Mouse (Mus musculus): ENCODE data around the gene Spata48.

Gene Spata48

GRCm38 (mm10) chr11:11545948-11546347 is 84.1 kb downstream of the Spata48 start:
- no peak for DNase-seq

GRCm38 (mm10) chr11:11546903-11547511 is 85.1 kb downstream of the Spata48 start:
- DNase-seq = no peak

- no peak for DNase-seq
Observed at GRCm38 (mm10) chr11:11547597-11548240, 85.8 kb downstream of the Spata48 start.

GRCm38 (mm10) chr11:11555563-11555962 is 93.7 kb downstream of the Spata48 start:
- DNase-seq = no peak

GRCm38 (mm10) chr11:11556186-11556585 is 94.3 kb downstream of the Spata48 start:
- DNase-seq = no peak

GRCm38 (mm10) chr11:11557173-11557967 is 95.5 kb downstream of the Spata48 start:
- DNase-seq = peak; percentile 72

GRCm38 (mm10) chr11:11558662-11559061 is 96.8 kb downstream of the Spata48 start:
- no peak for DNase-seq

GRCm38 (mm10) chr11:11559099-11559686 is 97.3 kb downstream of the Spata48 start:
- DNase-seq = no peak

- no peak for DNase-seq
Observed at GRCm38 (mm10) chr11:11561118-11561517, 99.2 kb downstream of the Spata48 start.

- no peak for DNase-seq
Observed at GRCm38 (mm10) chr11:11564266-11565044, 102.6 kb downstream of the Spata48 start.

All from lung, postnatal 14 days (tissue).